ENCODE assay signal across 8 mouse cellular contexts in genomic region chr2:25196172-25196954, GRCm38 (mm10). TPM values are rescaled to one million over a fixed set of nuclear protein-coding genes. Genes with fewer than 3 reads are reported as not detected.
A peak's percentile ranks its signal among the peaks of the same experiment; 100 is the strongest.
DNase-seq lines count a peak whose midpoint lies in the region; ATAC-seq and TF ChIP-seq lines count a peak whose summit lies in the region.

Gene Tor4a (minus strand): TSS chr2:25196886.

- no peak within 1 kb of the TSS for H3K27ac ChIP-seq in embryonic facial prominence, embryonic 11.5 days (replicated peaks; ENCODE audit: low read depth, low read length)
- peak within 1 kb of the TSS; percentile 82 for H3K27ac ChIP-seq in heart, postnatal 0 days (ENCODE audit: low read depth)
- peak within 1 kb of the TSS; percentile 81; the same call in 1 of the 2 replicates for H3K27ac ChIP-seq in stomach, embryonic 14.5 days (ENCODE audit: low read length)

- peaks cover 4% of the 10 kb centered on the region for H3K36me3 ChIP-seq in embryonic facial prominence, embryonic 11.5 days (replicated peaks; ENCODE audit: control insufficient read depth, insufficient read depth, low read depth, low read length)
- peaks cover 25% of the 10 kb centered on the region for H3K36me3 ChIP-seq in heart, postnatal 0 days (replicated peaks; ENCODE audit: control insufficient read depth, insufficient read depth, low read length)
- H3K36me3 ChIP-seq in megakaryocyte, embryonic 14.5 days (replicated peaks; ENCODE audit: low read length) = peaks cover 75% of the 10 kb centered on the region
- peaks cover 24% of the 10 kb centered on the region for H3K36me3 ChIP-seq in stomach, embryonic 14.5 days (ENCODE audit: control insufficient read depth, insufficient read depth, low read length)

- intact Hi-C loops in left cerebral cortex, postnatal 25 days (cut with DNase I) = no loop called here

- WGBS in embryonic facial prominence, embryonic 11.5 days = 12% methylated on average over 8 of the region's 8 CpGs
- 16% methylated on average over 8 of the region's 8 CpGs for WGBS in heart, postnatal 0 days
- 9% methylated on average over 8 of the region's 8 CpGs for WGBS in stomach, embryonic 14.5 days

- 0 out of 2 replicates have a peak, but pooled peaks have one; percentile 1 for TF ChIP-seq CTCF in heart, postnatal 0 days (IDR thresholded peaks at IDR 0.05; ENCODE audit: low read depth)

- no peaks in the 10 kb centered on the region for H3K9me3 ChIP-seq in embryonic facial prominence, embryonic 11.5 days (replicated peaks; ENCODE audit: control insufficient read depth, low read length)
- H3K9me3 ChIP-seq in heart, postnatal 0 days (replicated peaks; ENCODE audit: control insufficient read depth, low read length) = no peaks in the 10 kb centered on the region
- no peaks in the 10 kb centered on the region for H3K9me3 ChIP-seq in megakaryocyte, embryonic 14.5 days
- no peaks in the 10 kb centered on the region for H3K9me3 ChIP-seq in stomach, embryonic 14.5 days (ENCODE audit: control insufficient read depth, low read depth, low read length)

- peaks cover 18% of the 10 kb centered on the region for H3K27me3 ChIP-seq in embryonic facial prominence, embryonic 11.5 days (ENCODE audit: control insufficient read depth, insufficient read depth, low read length)
- peaks cover 5% of the 10 kb centered on the region; the same call in 1 of the 2 replicates for H3K27me3 ChIP-seq in heart, postnatal 0 days (ENCODE audit: control insufficient read depth, insufficient read depth, low read length)
- H3K27me3 ChIP-seq in megakaryocyte, embryonic 14.5 days (replicated peaks) = no peaks in the 10 kb centered on the region
- 0 out of 2 replicates have a peak, but pooled peaks cover 8% of the 10 kb centered on the region for H3K27me3 ChIP-seq in stomach, embryonic 14.5 days (ENCODE audit: control insufficient read depth, insufficient read depth, low read length)

- H3K9ac ChIP-seq in embryonic facial prominence, embryonic 11.5 days (replicated peaks; ENCODE audit: low read length) = no peak within 1 kb of the TSS; the same call in 1 of the 2 replicates
- H3K9ac ChIP-seq in heart, postnatal 0 days (replicated peaks; ENCODE audit: low read depth, low read length) = peak within 1 kb of the TSS; percentile 22; the same call in 1 of the 2 replicates
- no peak within 1 kb of the TSS; the same call in 1 of the 2 replicates for H3K9ac ChIP-seq in stomach, embryonic 14.5 days (replicated peaks; ENCODE audit: low read depth, low read length)

- H3K4me1 ChIP-seq in embryonic facial prominence, embryonic 11.5 days (ENCODE audit: control insufficient read depth, insufficient read depth, low read length) = no peaks in the 10 kb centered on the region; the same call in none of the 2 replicates
- no peaks in the 10 kb centered on the region for H3K4me1 ChIP-seq in heart, postnatal 0 days (ENCODE audit: control insufficient read depth, insufficient read depth)
- peaks cover 89% of the 10 kb centered on the region for H3K4me1 ChIP-seq in megakaryocyte, embryonic 14.5 days
- peaks cover 14% of the 10 kb centered on the region; the same call in 1 of the 2 replicates for H3K4me1 ChIP-seq in stomach, embryonic 14.5 days (ENCODE audit: control insufficient read depth, insufficient read depth, low read length)

- peak; percentile 17 for DNase-seq in right cerebral cortex, postnatal 25 days
- no peak for DNase-seq in right cerebral cortex, adult 2 months (ENCODE audit: low spot score in 2 of 2)
- DNase-seq in embryonic facial prominence, embryonic 11.5 days (ENCODE audit: low spot score) = peak; percentile 29
- DNase-seq in heart, postnatal 0 days (ENCODE audit: low spot score) = peak; percentile 85
- DNase-seq in kidney, postnatal 25 days = peak; percentile 87 to 96
- DNase-seq in left cerebral cortex, postnatal 25 days (ENCODE audit: low spot score in 2 of 2) = no peak

- peak; percentile 94 for TF ChIP-seq EP300 in heart, postnatal 0 days (IDR thresholded peaks at IDR 0.05; ENCODE audit: low read depth)

- peak within 1 kb of the TSS; percentile 25 for H3K4me2 ChIP-seq in embryonic facial prominence, embryonic 11.5 days (ENCODE audit: low read depth, low read length)
- H3K4me2 ChIP-seq in heart, postnatal 0 days (ENCODE audit: low read depth, low read length) = peak within 1 kb of the TSS; percentile 63
- peak within 1 kb of the TSS; percentile 36 for H3K4me2 ChIP-seq in stomach, embryonic 14.5 days (replicated peaks; ENCODE audit: low read depth, low read length)

- H3K4me3 ChIP-seq in embryonic facial prominence, embryonic 11.5 days (ENCODE audit: low read depth, low read length) = 0 out of 2 replicates have a peak within 1 kb of the TSS, but pooled peaks have one; percentile 6
- peak within 1 kb of the TSS; percentile 42 for H3K4me3 ChIP-seq in heart, postnatal 0 days (ENCODE audit: low read depth, low read length)
- H3K4me3 ChIP-seq in megakaryocyte, embryonic 14.5 days (replicated peaks) = peak within 1 kb of the TSS; percentile 95
- H3K4me3 ChIP-seq in stomach, embryonic 14.5 days (ENCODE audit: low read depth, low read length) = peak within 1 kb of the TSS; percentile 27

- no peak for ATAC-seq in embryonic facial prominence, embryonic 11.5 days (replicated peaks; ENCODE audit: insufficient number of reproducible peaks, low FRiP score, low TSS enrichment, low read depth)
- ATAC-seq in heart, postnatal 0 days (ENCODE audit: insufficient read depth, low read depth) = peak; percentile 71
- peak; percentile 82 for ATAC-seq in stomach, embryonic 14.5 days (ENCODE audit: insufficient number of reproducible peaks, insufficient read depth, low FRiP score, low read depth)

RNA-seq across cellular contexts. Expression of gene Tor4a, which starts in this region (rescaled TPM):
- polyA plus RNA-seq in embryonic facial prominence, embryonic 11.5 days (2014; fragmentation: Nextera tagmentation; extraction: Ambion mirVana) = 1.9 and 2.6 TPM in 2 replicates
- total RNA-seq in heart, postnatal 0 days (2014; rRNA removed; ENCODE audit: low replicate concordance) = 4.9 and 8.6 TPM in 2 replicates
- polyA plus RNA-seq in heart, postnatal 0 days (2015; fragmentation: Nextera tagmentation; extraction: Ambion mirVana) = 4.4 and 5.2 TPM in 2 replicates
- polyA plus RNA-seq in megakaryocyte, embryonic 14.5 days (2012; ENCODE audit: insufficient read depth, low replicate concordance) = 10.3 and 14.6 TPM in 2 replicates
- 12.8 and 15.8 TPM in 2 replicates for polyA plus RNA-seq in stomach, embryonic 14.5 days (2014; fragmentation: Nextera tagmentation; extraction: Ambion mirVana)
- total RNA-seq in left cerebral cortex, postnatal 25 days (2021) = 1 to 10 TPM; 1.9 to 2.3 TPM

Comparison
In these comparisons a context has a peak if more than half of its experiments do, and no peak if none do; other contexts are left out.
1. DNase-seq: peak in right cerebral cortex, postnatal 25 days (single experiment), embryonic facial prominence, embryonic 11.5 days (single experiment), heart, postnatal 0 days (single experiment) and kidney, postnatal 25 days (2 of 2); none in right cerebral cortex, adult 2 months (0 of 2) and left cerebral cortex, postnatal 25 days (0 of 2).
2. H3K4me3 ChIP-seq: peak in every context shown above with its lines; median percentile 95 in megakaryocyte, embryonic 14.5 days; 42 in heart, postnatal 0 days; 27 in stomach, embryonic 14.5 days; 6 in embryonic facial prominence, embryonic 11.5 days.
3. Peak in every context shown above with its lines, with median percentiles within 50 percentile points of each other: H3K4me2 ChIP-seq.